Mouse (Mus musculus) heart, postnatal 0 days (tissue): ENCODE measurements around the gene Ciz1.

ENCODE experiments used
- CTCF ChIP-seq: IDR thresholded peaks from 2 replicates; pipeline ENCODE4 v1.5.1; 2016; ENCODE audit warnings: antibody characterized with exemption, control low read depth, low read depth
- EP300 ChIP-seq: IDR thresholded peaks from 2 replicates; pipeline ENCODE4 v1.6.1; 2016; ENCODE audit warnings: antibody characterized with exemption, low read depth

DNA sequence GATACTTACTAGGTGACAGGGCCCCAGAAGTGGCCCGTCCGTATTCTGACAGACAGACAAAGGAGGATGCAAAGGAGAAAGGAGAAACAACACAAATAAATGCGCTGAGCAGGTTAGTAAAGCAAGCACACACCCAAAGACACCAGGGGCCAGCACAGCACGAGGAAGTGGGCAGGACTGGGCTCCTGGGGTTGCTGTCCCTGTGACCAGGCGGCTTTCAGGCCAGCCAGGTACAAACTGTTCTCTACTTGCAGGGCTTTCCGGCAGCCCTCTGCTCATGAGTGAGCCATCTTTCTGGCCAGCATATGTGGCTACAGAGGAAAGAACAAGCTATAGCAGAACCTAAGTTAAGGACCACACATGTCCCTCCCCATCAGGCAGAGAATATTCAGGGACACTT lies 68.5 kb downstream of the Ciz1 start:
- no peak for TF ChIP-seq CTCF
- no peak for TF ChIP-seq EP300
